Mouse (Mus musculus) MEL (cell line): Measurements from ENCODE around the gene Krt75.

Experiments used
- CTCF ChIP-seq, 3 experiments: IDR thresholded peaks in 2 of 3; conservative IDR thresholded peaks in 1 of 3; 2 replicates each; pipeline ENCODE4 v1.5.1; 2011 to 2012; ENCODE audit warnings: low read length in 3 of 3, low read depth in 2 of 3, mild to moderate bottlenecking in 2 of 3, improper control_type of control experiment in 1 of 3, inconsistent platforms in 1 of 3, mixed read lengths in 1 of 3, moderate library complexity in 1 of 3; ENCODE audit not compliant: control insufficient read depth in 1 of 3, insufficient read depth in 1 of 3, poor library complexity in 1 of 3, severe bottlenecking in 1 of 3
- HCFC1 ChIP-seq: IDR thresholded peaks from 2 replicates; pipeline ENCODE4 v1.6.1; 2012; ENCODE audit warnings: low read depth, mild to moderate bottlenecking, inconsistent platforms, low read length, improper control_type of control experiment, moderate library complexity
- POLR2A ChIP-seq, 2 experiments: IDR thresholded peaks; 2 replicates each; pipeline ENCODE4 v1.6.1; 2011 to 2012; ENCODE audit warnings: low read length in 2 of 2, mild to moderate bottlenecking in 2 of 2, control low read depth in 1 of 2, improper control_type of control experiment in 1 of 2, low read depth in 1 of 2, moderate library complexity in 1 of 2; ENCODE audit not compliant: control insufficient read depth in 1 of 2, insufficient read depth in 1 of 2, poor library complexity in 1 of 2
- POLR2AphosphoS2 ChIP-seq: IDR thresholded peaks from 2 replicates; pipeline ENCODE4 v1.6.1; 2011; ENCODE audit warnings: low read length, improper control_type of control experiment

- TF ChIP-seq HCFC1, result no peak
- no peak for TF ChIP-seq POLR2A (IDR thresholded peaks at IDR 0.05; ENCODE audit: control insufficient read depth in 1 of 2, insufficient read depth in 1 of 2, low read depth in 1 of 2, low read length in 2 of 2, poor library complexity in 1 of 2)
- TF ChIP-seq POLR2AphosphoS2, result no peak
- no peak for TF ChIP-seq CTCF (IDR thresholded peaks at IDR 0.05 in 2 of 3, conservative IDR thresholded peaks at IDR 0.05 in 1 of 3; ENCODE audit: control insufficient read depth in 1 of 3, insufficient read depth in 1 of 3, low read depth in 2 of 3, low read length in 3 of 3, poor library complexity in 1 of 3, severe bottlenecking in 1 of 3)
Observed at GRCm38 (mm10) chr15:101584456-101584855, 10.8 kb upstream of the Krt75 start.
